Mouse (Mus musculus): ENCODE measurements at regions not wholly inside any gene's neighbourhood (a gene's known extent, or its start where the extent isn't known, plus 50 kb on each side); places are given as distances from the start of the nearest gene placed in this dataset.

DNA sequence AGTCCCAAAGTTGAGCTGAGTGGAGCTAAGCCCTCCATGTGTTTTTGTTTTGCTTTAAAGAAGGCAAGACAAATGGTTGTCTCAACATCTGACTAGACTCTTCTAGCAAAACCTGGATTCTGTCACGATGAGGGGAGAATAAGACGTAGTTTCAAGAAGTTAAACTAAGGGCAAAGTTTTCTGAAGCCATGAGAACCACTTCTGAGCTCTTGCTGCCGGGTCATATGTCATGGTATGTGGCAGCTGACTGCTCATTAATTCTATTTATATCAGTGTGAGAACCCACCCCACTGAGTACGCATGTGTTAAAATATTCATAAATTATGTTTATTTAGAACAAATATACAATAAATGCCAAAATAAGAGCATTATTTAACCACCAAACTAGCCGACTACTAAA lies 58.4 kb upstream of the Etaa1 start:
- no peak overlapping the region for H3K4me3 ChIP-seq
- 29% methylated on average over 5 of the region's 5 CpGs for WGBS
- no peaks in the 10 kb centered on the region for H3K27me3 ChIP-seq (replicated peaks)
- no peak overlapping the region for H3K4me2 ChIP-seq (replicated peaks)
- H3K9ac ChIP-seq: no peak overlapping the region
- no peak for ATAC-seq (ENCODE audit: low FRiP score, low read depth)
- H3K36me3 ChIP-seq: no peaks in the 10 kb centered on the region
- no peaks in the 10 kb centered on the region for H3K9me3 ChIP-seq
- H3K4me1 ChIP-seq: peaks cover 6% of the 10 kb centered on the region
- no peak overlapping the region for H3K27ac ChIP-seq

DNA sequence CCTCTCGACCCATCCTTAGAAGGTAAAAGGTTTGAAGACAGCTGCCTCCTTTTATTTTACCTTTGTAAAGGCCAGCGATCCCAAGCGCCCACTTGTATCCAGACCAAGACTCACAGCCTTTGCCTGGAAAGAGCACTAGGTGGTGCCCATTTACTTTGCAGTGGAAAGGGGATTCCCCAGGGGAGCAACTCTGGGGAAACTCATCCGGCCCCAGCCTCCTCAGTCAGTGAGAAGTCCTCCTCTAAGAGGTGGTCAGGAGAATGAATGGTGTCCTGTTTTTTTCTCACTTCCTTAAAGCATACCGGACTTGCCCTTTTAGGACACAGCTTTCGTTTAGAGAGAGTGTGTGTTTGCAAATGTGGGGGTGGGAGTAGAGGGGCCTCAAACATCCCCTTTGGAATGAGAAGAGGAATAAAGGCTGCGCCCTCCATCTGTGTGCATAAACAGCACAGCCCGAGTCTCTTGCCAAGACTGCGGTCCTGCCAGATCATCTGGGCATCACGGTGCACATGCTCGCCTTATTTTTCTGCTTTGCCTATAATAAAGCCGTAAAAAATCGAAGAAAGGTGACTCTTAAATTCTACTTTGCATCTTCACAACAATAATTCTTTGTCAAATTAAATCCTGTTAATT lies 57.5 kb upstream of the Etaa1 start:
- H3K9ac ChIP-seq: no peak overlapping the region
- ATAC-seq (ENCODE audit: low FRiP score, low read depth): peak; percentile 88
- no peaks in the 10 kb centered on the region for H3K9me3 ChIP-seq
- no peaks in the 10 kb centered on the region for H3K27me3 ChIP-seq (replicated peaks)
- peak overlapping the region; percentile 51 for H3K4me2 ChIP-seq (replicated peaks)
- peaks cover 6% of the 10 kb centered on the region for H3K4me1 ChIP-seq
- no peak overlapping the region for H3K4me3 ChIP-seq
- no peaks in the 10 kb centered on the region for H3K36me3 ChIP-seq
- no peak overlapping the region; the same call in 1 of the 2 replicates for H3K27ac ChIP-seq
- 10% methylated on average over 13 of the region's 13 CpGs for WGBS

DNA sequence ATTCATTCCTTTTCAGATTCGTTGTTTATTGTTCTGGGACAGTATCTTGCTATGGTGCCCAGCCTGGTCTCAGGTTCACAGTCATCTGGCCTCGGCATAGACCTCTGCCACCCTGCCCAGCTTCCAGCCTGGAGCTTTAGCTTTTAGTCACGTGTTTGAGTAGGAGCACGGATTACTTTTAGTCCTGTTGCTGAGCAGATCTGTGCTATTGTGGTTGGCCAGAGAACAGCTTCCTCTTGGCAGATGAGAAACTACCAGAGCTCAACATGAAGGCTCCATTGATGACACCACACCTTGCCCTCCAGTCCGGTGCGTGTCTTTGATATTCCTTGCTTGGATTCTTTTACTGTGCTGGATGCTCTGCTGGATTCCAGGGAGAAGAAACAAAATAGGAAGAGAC lies 54.5 kb upstream of the Etaa1 start:
- no peak overlapping the region for H3K9ac ChIP-seq
- H3K27ac ChIP-seq: no peak overlapping the region
- H3K27me3 ChIP-seq (replicated peaks): no peaks in the 10 kb centered on the region
- H3K4me3 ChIP-seq: no peak overlapping the region
- WGBS: 88% methylated on average over 6 of the region's 6 CpGs
- no peak overlapping the region for H3K4me2 ChIP-seq (replicated peaks)
- no peaks in the 10 kb centered on the region for H3K36me3 ChIP-seq
- ATAC-seq (ENCODE audit: low FRiP score, low read depth): no peak
- H3K4me1 ChIP-seq: peaks cover 6% of the 10 kb centered on the region
- H3K9me3 ChIP-seq: no peaks in the 10 kb centered on the region

All from neural tube, embryonic 12.5 days (tissue).